18 mouse cellular contexts compared by ENCODE assay signal in genomic region chr13:49243492-49243891, GRCm38 (mm10). TPM values are rescaled to one million over a fixed set of nuclear protein-coding genes. Genes with fewer than 3 reads are reported as not detected.
DNase-seq lines count a peak whose midpoint lies in the region; ATAC-seq and TF ChIP-seq lines count a peak whose summit lies in the region.
"Had no signal": no experiment of that assay in that cellular context is flagged by ENCODE, and none has a peak within 500 bp of the region (broad histone marks: within the 10 kb centered on the region; RNA-seq: fewer than 3 reads in every experiment).

No protein-coding gene starts in this region.

- no peak overlapping the region for H3K4me3 ChIP-seq in liver, embryonic 11.5 days (ENCODE audit: low read depth, low read length)
- H3K4me3 ChIP-seq in CH12.LX (replicated peaks in 1 of 3; ENCODE audit: low read depth in 2 of 3, low read length in 2 of 3, poor library complexity in 1 of 3) = no peak overlapping the region
- no peak overlapping the region for H3K4me3 ChIP-seq in liver, postnatal 0 days (ENCODE audit: low read depth, low read length)
- no peak overlapping the region for H3K4me3 ChIP-seq in forebrain, embryonic 13.5 days
- H3K4me3 ChIP-seq: hindbrain, embryonic 10.5 days; limb, embryonic 15.5 days; midbrain, embryonic 10.5 days had no signal

- H3K9me3 ChIP-seq in liver, embryonic 11.5 days (ENCODE audit: control insufficient read depth, low read length) = no peaks in the 10 kb centered on the region
- peaks cover 19% of the 10 kb centered on the region for H3K9me3 ChIP-seq in CH12.LX (replicated peaks; ENCODE audit: low read length)
- H3K9me3 ChIP-seq in liver, postnatal 0 days (ENCODE audit: low read length) = no peaks in the 10 kb centered on the region
- H3K9me3 ChIP-seq in forebrain, embryonic 13.5 days (replicated peaks) = no peaks in the 10 kb centered on the region
- H3K9me3 ChIP-seq: hindbrain, embryonic 10.5 days; limb, embryonic 15.5 days; midbrain, embryonic 10.5 days had no signal

- no peak overlapping the region for H3K4me2 ChIP-seq in liver, embryonic 11.5 days
- H3K4me2 ChIP-seq in CH12.LX (ENCODE audit: insufficient read depth, low read depth, poor library complexity, severe bottlenecking) = no peak overlapping the region
- H3K4me2 ChIP-seq in liver, postnatal 0 days (ENCODE audit: low read depth, low read length) = no peak overlapping the region
- H3K4me2 ChIP-seq in forebrain, embryonic 13.5 days = no peak overlapping the region
- H3K4me2 ChIP-seq: limb, embryonic 15.5 days had no signal

- TF ChIP-seq POLR2A in CH12.LX (IDR thresholded peaks at IDR 0.05; ENCODE audit: low read depth, low read length) = no peak

- TF ChIP-seq CTCF in CH12.LX (conservative IDR thresholded peaks at IDR 0.05 in 1 of 2, IDR thresholded peaks at IDR 0.05 in 1 of 2; ENCODE audit: low read depth in 2 of 2, low read length in 2 of 2) = no peak
- no peak for TF ChIP-seq CTCF in liver, postnatal 0 days (IDR thresholded peaks at IDR 0.05; ENCODE audit: low read depth)

- in situ Hi-C loops in CH12.LX (cut with MboI; ENCODE audit: low pct_ligation_motif_present, low pct_unique_long_range_greater_than_20kb, low sequenced_read_pairs) = no loop called here

- peaks cover 15% of the 10 kb centered on the region for H3K27me3 ChIP-seq in liver, embryonic 11.5 days (replicated peaks; ENCODE audit: control insufficient read depth, insufficient read depth, low read length)
- H3K27me3 ChIP-seq in CH12.LX (replicated peaks) = no peaks in the 10 kb centered on the region
- peaks cover 22% of the 10 kb centered on the region for H3K27me3 ChIP-seq in liver, postnatal 0 days (ENCODE audit: insufficient read depth, low read length)
- H3K27me3 ChIP-seq in forebrain, embryonic 13.5 days = peaks cover 29% of the 10 kb centered on the region
- H3K27me3 ChIP-seq: Patski had no signal

- H3K36me3 ChIP-seq in liver, embryonic 11.5 days (ENCODE audit: control insufficient read depth, insufficient read depth, low read length) = no peaks in the 10 kb centered on the region
- peaks cover 3 to 17% of the 10 kb centered on the region in 2 experiments for H3K36me3 ChIP-seq in CH12.LX (replicated peaks in 1 of 2; ENCODE audit: control insufficient read depth in 1 of 2, insufficient read depth in 1 of 2, low read length in 1 of 2)
- H3K36me3 ChIP-seq in liver, postnatal 0 days (replicated peaks; ENCODE audit: insufficient read depth, low read length) = no peaks in the 10 kb centered on the region
- H3K36me3 ChIP-seq in forebrain, embryonic 13.5 days (ENCODE audit: poor library complexity, severe bottlenecking) = no peaks in the 10 kb centered on the region
- H3K36me3 ChIP-seq: hindbrain, embryonic 10.5 days; limb, embryonic 15.5 days; midbrain, embryonic 10.5 days had no signal

- TF ChIP-seq RAD21 in CH12.LX (IDR thresholded peaks at IDR 0.05; ENCODE audit: low read depth, low read length) = no peak

- dilution Hi-C loops in CH12.LX (cut with MboI; ENCODE audit: extremely low pct_ligation_motif_present, extremely low pct_unique_long_range_greater_than_20kb, low sequenced_read_pairs) = no loop called here

- DNase-seq in liver, embryonic 11.5 days (ENCODE audit: low spot score) = no peak
- DNase-seq in liver (no peak), CH12.LX (ENCODE audit: extremely low read depth) (no peak)
- peak; percentile 12 for DNase-seq in brain, adult 2 months (ENCODE audit: low read depth, low spot score)
- no peak for DNase-seq in liver, postnatal 0 days
- DNase-seq in left cerebral cortex, postnatal 14 days (ENCODE audit: low spot score in 2 of 2) = no peak
- no peak for DNase-seq in frontal cortex, adult 2 months (ENCODE audit: extremely low spot score in 1 of 2, low spot score in 1 of 2)
- DNase-seq: adrenal gland, postnatal 10 days; cerebellum, adult 2 months; cerebellum, postnatal 36 days; gastrocnemius, postnatal 10 days had no signal

- H3K27ac ChIP-seq in liver, embryonic 11.5 days (ENCODE audit: low read depth, low read length) = peak overlapping the region; percentile 73
- no peak overlapping the region for H3K27ac ChIP-seq in CH12.LX (ENCODE audit: insufficient read depth, low read depth)
- H3K27ac ChIP-seq in liver, postnatal 0 days (ENCODE audit: low read depth) = peak overlapping the region; percentile 95
- no peak overlapping the region for H3K27ac ChIP-seq in forebrain, embryonic 13.5 days
- H3K27ac ChIP-seq: hindbrain, embryonic 10.5 days; hindbrain, postnatal 0 days; limb, embryonic 15.5 days had no signal

- 58% methylated on average over 2 of the region's 2 CpGs for WGBS in liver, embryonic 11.5 days
- 41% methylated on average over 2 of the region's 2 CpGs for WGBS in liver, postnatal 0 days (ENCODE audit: insufficient replicate concordance)
- WGBS in forebrain, embryonic 13.5 days = 97% methylated on average over 2 of the region's 2 CpGs

- H3K4me1 ChIP-seq in liver, embryonic 11.5 days (replicated peaks; ENCODE audit: control insufficient read depth, insufficient read depth, low read length) = peaks cover 26% of the 10 kb centered on the region
- peaks cover 18 to 44% of the 10 kb centered on the region in 2 experiments for H3K4me1 ChIP-seq in CH12.LX (ENCODE audit: control insufficient read depth in 1 of 2, insufficient read depth in 2 of 2)
- peaks cover 35% of the 10 kb centered on the region for H3K4me1 ChIP-seq in liver, postnatal 0 days (ENCODE audit: insufficient read depth)
- peaks cover 12% of the 10 kb centered on the region for H3K4me1 ChIP-seq in forebrain, embryonic 13.5 days

- intact Hi-C loops in left cerebral cortex, postnatal 14 days (cut with DNase I) = no loop called here

- ATAC-seq in liver, embryonic 11.5 days (replicated peaks; ENCODE audit: low FRiP score) = no peak
- no peak for ATAC-seq in liver, postnatal 0 days
- ATAC-seq in forebrain, embryonic 13.5 days = no peak
- ATAC-seq: hindbrain, postnatal 0 days; intestine, postnatal 0 days; Patski had no signal

- TF ChIP-seq EP300 in CH12.LX (IDR thresholded peaks at IDR 0.05; ENCODE audit: low read length) = no peak
- TF ChIP-seq EP300 in liver, postnatal 0 days (IDR thresholded peaks at IDR 0.05; ENCODE audit: low read depth) = no peak

- no peak overlapping the region for H3K9ac ChIP-seq in liver, embryonic 11.5 days (ENCODE audit: low read depth, low read length)
- 0 out of 2 replicates have a peak overlapping the region, but pooled peaks have one; percentile 21 for H3K9ac ChIP-seq in CH12.LX (ENCODE audit: insufficient read depth, low read depth)
- H3K9ac ChIP-seq in liver, postnatal 0 days (replicated peaks) = no peak overlapping the region
- no peak overlapping the region for H3K9ac ChIP-seq in forebrain, embryonic 13.5 days
- H3K9ac ChIP-seq: limb, embryonic 15.5 days had no signal

- H3K79me2 ChIP-seq in CH12.LX (replicated peaks; ENCODE audit: control insufficient read depth, extremely low read depth, insufficient read depth, poor library complexity, severe bottlenecking) = no peaks in the 10 kb centered on the region

TF ChIP-seq in CH12.LX, 34 proteins besides CTCF, POLR2A, EP300 and RAD21:
- TF ChIP-seq ZKSCAN1 (IDR thresholded peaks at IDR 0.05; ENCODE audit: borderline replicate concordance, low read depth, low read length) (no peak), JUND (conservative IDR thresholded peaks at IDR 0.05; ENCODE audit: low read depth, low read length) (no peak), POLR2AphosphoS2 (IDR thresholded peaks at IDR 0.05; ENCODE audit: low read depth, low read length) (no peak), ETS1 (conservative IDR thresholded peaks at IDR 0.05; ENCODE audit: low read depth, low read length) (no peak), TBP (conservative IDR thresholded peaks at IDR 0.05; ENCODE audit: low read depth, low read length) (no peak), RCOR1 (conservative IDR thresholded peaks at IDR 0.05; ENCODE audit: low read depth, low read length) (no peak), MAFK (IDR thresholded peaks at IDR 0.05; ENCODE audit: insufficient replicate concordance, low read length) (no peak), MAZ (IDR thresholded peaks at IDR 0.05; ENCODE audit: low read depth, low read length) (no peak)
TF ChIP-seq in CH12.LX: peak in this region for 0.

RNA-seq across cellular contexts. Expression of gene Susd3, which starts 5.0 kb away (rescaled TPM):
- polyA plus RNA-seq in liver, embryonic 11.5 days (2014; fragmentation: Nextera tagmentation; extraction: Ambion mirVana) = 4.4 and 5.2 TPM in 2 replicates
- total RNA-seq in CH12.LX (2012; rRNA removed) = 7.7 and 12.0 TPM in 2 replicates
- total RNA-seq in CH12.LX (2014; rRNA removed) = 19.0 and 24.2 TPM in 2 replicates
- polyA plus RNA-seq in CH12.LX (2012; ENCODE audit: insufficient read length, low read depth) = 6.0 and 8.2 TPM in 2 replicates
- polyA plus RNA-seq in liver, postnatal 0 days (2015; fragmentation: Nextera tagmentation; extraction: Ambion mirVana) = 2.5 and 2.9 TPM in 2 replicates
- 0.37 and 0.66 TPM in 2 replicates for polyA plus RNA-seq in forebrain, embryonic 13.5 days (2015; fragmentation: Nextera tagmentation; extraction: Ambion mirVana)
- total RNA-seq in left cerebral cortex, postnatal 14 days (2021) = 1 to 10 TPM; 2.5 to 5.0 TPM
- polyA plus RNA-seq in frontal cortex, adult 2 months (2012; rRNA removed) = 2.4 and 3.2 TPM in 2 replicates
- polyA plus RNA-seq: Patski had no signal

RNA-seq across cellular contexts. Expression of gene Card19, which starts 27.7 kb away (rescaled TPM):
- polyA plus RNA-seq in liver, embryonic 11.5 days (2014; fragmentation: Nextera tagmentation; extraction: Ambion mirVana) = 23.1 and 26.2 TPM in 2 replicates
- total RNA-seq in CH12.LX (2012; rRNA removed) = 4.9 and 5.2 TPM in 2 replicates
- total RNA-seq in CH12.LX (2014; rRNA removed) = 3.8 and 3.9 TPM in 2 replicates
- 5.7 and 9.3 TPM in 2 replicates for polyA plus RNA-seq in CH12.LX (2012; ENCODE audit: insufficient read length, low read depth)
- 31.8 and 32.3 TPM in 2 replicates for polyA plus RNA-seq in liver, postnatal 0 days (2015; fragmentation: Nextera tagmentation; extraction: Ambion mirVana)
- polyA plus RNA-seq in forebrain, embryonic 13.5 days (2015; fragmentation: Nextera tagmentation; extraction: Ambion mirVana) = 12.0 and 16.1 TPM in 2 replicates
- total RNA-seq in left cerebral cortex, postnatal 14 days (2021) = 10 to 100 TPM in 1 of 2 experiments, 1 to 10 TPM in 1; 9.9 to 14.1 TPM
- 30.4 and 33.8 TPM in 2 replicates for polyA plus RNA-seq in frontal cortex, adult 2 months (2012; rRNA removed)

RNA-seq across cellular contexts. Expression of gene Ninj1, which starts 56.2 kb away (rescaled TPM):
- polyA plus RNA-seq in liver, embryonic 11.5 days (2014; fragmentation: Nextera tagmentation; extraction: Ambion mirVana) = 54.2 and 59.8 TPM in 2 replicates
- total RNA-seq in CH12.LX (2012; rRNA removed) (12.7 and 14.2 TPM in 2 replicates), CH12.LX (2014; rRNA removed) (18.8 and 21.2 TPM in 2 replicates)
- polyA plus RNA-seq in CH12.LX (2012; ENCODE audit: insufficient read length, low read depth) = 24.9 and 25.2 TPM in 2 replicates
- polyA plus RNA-seq in liver, postnatal 0 days (2015; fragmentation: Nextera tagmentation; extraction: Ambion mirVana) = 106 and 118 TPM in 2 replicates
- 15.5 and 16.7 TPM in 2 replicates for polyA plus RNA-seq in forebrain, embryonic 13.5 days (2015; fragmentation: Nextera tagmentation; extraction: Ambion mirVana)
- total RNA-seq in left cerebral cortex, postnatal 14 days (2021) = 10 to 100 TPM; 19.5 to 28.5 TPM
- polyA plus RNA-seq in frontal cortex, adult 2 months (2012; rRNA removed) = 56.2 and 61.8 TPM in 2 replicates

Comparison
In these comparisons a context has a peak if more than half of its experiments do, and no peak if none do; other contexts are left out.
1. H3K27ac ChIP-seq: peak in liver, embryonic 11.5 days (single experiment) and liver, postnatal 0 days (single experiment); none in CH12.LX (single experiment) and forebrain, embryonic 13.5 days (single experiment).